Mouse (Mus musculus) gastrocnemius, postnatal 36 days (tissue): Measurements from ENCODE around the gene G6pc3. TPM values are rescaled to one million over a fixed set of nuclear protein-coding genes. Genes with fewer than 3 reads are reported as not detected.

ENCODE experiments used
- DNase-seq, 2 experiments: peaks; one replicate each; pipeline ENCODE4 v3.0.0; 2022
- intact Hi-C: fragments of 180-260 bp; cut with DNase I; formaldehyde crosslinking; loops from one replicate; pipeline ENCODE4 v1.15.1; 2025
- total RNA-seq, 2 experiments: library from RNA; stranded (reverse); gene quantifications; 2 replicates each; pipeline ENCODE4 v1.2.3; 2021

Gene G6pc3
- total RNA-seq, 2 experiments from 2014 or later: 45.6 TPM

DNA sequence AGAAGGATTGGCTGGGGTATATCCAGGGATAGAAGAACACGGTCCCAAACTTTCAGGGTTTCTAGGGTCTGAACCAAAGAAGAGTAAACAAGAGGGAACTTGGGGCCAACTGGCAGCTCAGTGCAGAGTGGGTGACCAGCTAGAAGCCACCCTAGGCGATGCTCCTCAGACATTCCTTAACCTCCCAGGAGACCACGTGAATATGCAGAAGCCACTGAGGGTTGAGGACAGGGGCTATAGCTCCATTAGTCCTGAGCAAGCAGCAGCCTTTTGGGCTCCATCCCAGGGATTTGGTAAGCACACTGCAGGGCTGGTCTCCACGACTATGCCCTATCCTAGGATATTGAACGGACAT lies 27.4 kb downstream of the G6pc3 start:
- intact Hi-C loops: no loop called here
- DNase-seq: no peak

DNA sequence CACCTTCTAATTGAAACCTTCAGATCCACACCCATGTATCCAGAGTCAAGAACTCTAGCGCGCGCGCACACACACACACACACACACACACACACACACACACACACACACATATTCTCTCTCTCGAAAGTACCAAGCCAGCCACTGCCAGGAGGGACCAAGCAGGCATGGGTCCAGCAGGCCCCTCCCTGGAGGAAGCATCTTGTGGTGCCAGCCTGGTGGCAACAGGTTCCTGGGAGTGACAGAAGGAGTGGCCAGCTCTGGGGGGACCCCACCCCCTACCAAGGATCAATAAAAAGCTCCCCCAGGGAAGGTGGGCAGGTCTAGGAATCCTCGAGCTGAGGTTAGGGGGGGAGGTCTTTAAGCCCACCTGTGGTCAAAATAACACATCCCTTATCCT lies 28.0 kb downstream of the G6pc3 start:
- intact Hi-C loops: no loop called here
- no peak for DNase-seq

DNA sequence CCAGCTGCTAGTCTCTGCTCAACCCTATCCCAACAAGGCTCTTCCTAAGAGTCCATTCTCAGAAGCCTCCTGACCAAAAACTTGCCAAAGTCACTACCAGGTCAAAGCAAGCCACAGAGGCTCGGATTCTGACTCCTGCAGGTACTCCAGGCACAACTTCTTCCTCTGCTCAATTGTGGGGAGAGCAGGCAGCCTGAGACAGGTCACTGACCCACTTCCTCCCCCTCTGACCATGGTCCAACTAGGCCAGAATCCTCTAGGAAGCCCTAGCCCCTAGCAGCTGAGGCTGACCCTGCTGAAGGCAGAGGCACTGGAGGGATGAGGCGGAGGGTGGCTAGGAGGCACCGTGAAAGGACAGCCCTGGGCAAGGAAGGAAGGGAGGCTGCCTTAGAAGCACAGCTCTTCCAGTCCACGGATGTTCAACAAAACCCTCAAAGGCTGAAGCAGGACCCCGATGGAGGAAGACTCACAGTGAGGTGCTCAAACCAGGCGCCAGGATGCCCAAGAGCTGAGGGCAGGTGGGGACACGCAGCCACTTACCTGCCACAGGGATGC lies 28.5 kb downstream of the G6pc3 start:
- DNase-seq: no peak
- intact Hi-C loops: no loop called here

DNA sequence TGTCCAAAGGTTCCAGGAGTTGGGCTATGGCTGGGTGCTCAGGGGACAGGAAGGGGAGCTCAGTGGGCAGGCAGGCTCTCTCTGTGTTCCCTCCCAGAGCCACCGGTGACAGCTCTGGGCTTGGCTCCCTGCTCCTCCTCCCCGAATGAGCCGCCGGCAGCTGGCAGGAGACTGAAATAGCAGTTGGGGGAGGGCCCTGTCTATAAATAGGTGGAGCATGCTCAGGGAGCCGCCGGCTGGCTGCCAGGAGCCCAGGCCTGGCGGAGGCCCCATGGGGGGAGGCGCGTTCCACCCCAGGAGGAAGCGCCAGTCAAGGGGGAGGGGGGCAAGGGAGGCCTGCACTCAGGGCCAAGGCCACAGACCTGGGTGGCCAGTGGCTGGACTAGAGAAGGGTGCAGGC lies 29.4 kb downstream of the G6pc3 start:
- intact Hi-C loops: no loop called here

DNA sequence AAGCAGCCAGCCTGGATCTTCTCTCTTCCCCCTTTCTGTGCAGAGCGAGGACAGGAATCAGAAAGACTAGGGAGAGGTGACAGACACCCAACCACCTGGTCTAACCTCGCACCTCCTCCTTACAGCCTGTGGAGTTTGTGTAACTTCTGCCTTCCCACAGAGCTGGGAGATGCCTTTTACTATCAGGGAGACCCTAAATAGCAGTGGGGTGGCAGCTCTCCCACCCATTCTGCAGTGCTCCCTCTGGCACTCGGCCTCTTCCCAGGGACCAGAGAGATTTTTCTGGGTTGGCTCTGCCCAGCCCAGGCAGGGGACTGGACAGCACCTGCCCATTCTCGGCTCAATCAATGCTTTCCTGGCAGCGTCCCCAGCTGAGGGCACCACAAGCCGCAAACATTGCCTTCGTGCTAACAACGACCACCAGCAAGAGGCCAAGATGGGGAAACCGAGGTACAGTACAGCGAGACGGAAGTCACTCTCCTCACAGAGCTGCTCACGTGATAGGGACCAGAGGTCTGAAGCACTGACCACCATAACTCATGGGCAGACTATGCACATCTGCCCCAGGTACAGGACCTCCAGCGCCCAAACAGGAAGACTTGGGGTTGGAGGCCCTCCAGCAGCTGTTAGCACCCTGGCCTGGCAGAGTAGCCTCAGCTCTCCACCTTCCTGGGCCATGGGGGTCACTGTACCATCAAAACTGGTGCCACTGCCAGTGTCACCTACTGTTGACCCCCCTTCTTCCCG lies 30.0 kb downstream of the G6pc3 start:
- DNase-seq: peak in 1 of 2 experiments; percentile 18
- intact Hi-C loops: no loop called here

More for the DNA sequence above, 29.4 kb downstream of the G6pc3 start:
- peak; percentile 94 to 95 for DNase-seq

DNA sequence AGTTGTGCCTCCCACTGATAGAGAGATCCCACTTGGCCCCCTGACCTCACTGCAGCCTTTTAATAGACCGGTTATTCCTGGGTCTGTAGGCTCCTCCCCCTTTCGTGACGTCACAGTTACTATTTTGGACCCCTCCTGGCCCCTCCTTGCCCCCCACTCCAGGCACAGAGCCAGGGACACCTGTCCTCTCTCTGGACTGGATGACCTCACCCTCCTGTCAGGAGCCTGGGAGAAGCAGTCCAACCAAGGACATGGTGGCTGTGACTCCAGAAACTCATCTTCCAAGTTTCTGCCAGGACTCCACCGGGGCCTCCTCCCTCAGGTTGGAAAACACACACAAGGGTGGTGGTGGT lies 30.6 kb downstream of the G6pc3 start:
- intact Hi-C loops: no loop called here

DNA sequence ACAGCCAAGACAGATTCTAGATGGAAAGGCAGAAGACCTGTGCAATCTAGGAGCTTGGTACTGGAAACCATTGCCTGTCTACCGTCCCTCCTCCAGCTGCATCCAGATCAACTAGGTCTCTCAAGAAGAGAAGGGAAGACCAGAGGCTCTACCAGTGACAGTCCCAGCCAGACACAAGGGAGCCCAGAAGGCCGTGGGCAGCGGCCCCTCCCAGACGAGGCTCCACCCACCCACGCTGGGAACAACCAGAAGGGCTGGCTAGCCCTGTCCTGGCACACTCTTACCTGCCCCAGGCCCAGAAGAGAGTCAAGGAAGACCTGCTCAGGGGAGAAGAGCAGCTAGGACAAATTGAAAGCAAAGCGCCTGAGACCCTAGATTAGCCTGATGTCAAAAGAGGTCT lies 31.0 kb downstream of the G6pc3 start:
- intact Hi-C loops: no loop called here
- DNase-seq: peak in 1 of 2 experiments; percentile 20

More for the DNA sequence above, 30.6 kb downstream of the G6pc3 start:
- DNase-seq: peak; percentile 69 to 88

DNA sequence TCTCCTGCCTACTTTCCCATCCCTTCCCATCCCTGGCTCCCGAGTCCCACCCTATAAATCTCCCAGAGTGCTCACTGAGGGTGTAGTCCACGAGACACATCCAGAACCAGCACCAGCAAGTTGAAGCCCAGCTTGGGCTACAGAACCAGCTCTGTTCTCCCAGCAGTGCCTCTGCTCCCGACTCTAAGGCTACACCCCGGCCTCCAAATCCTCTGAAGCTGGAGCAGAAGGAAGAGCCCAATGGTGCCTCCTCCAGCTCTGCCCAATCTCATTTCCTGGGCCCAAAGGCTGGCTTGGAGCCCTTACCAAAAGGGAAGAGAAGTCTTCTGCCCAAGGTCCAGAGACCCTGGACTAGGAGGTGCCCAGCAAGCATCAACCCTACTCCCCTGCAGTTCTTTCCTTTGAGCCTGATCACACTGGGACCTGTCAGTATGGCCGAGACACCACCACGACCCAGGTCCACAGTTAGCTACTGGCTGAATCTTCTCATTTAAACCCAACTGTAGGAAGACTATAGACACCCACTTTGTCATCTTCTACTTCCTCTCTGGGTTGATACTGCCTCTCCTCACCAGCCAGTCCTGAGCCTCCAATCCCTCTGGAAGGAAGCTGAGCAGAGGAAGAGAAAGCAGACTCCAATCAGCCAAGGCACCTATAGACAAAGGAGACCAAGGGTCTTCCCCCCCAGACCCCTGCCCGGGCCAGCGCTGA lies 32.0 kb downstream of the G6pc3 start:
- no peak for DNase-seq
- intact Hi-C loops: no loop called here

DNA sequence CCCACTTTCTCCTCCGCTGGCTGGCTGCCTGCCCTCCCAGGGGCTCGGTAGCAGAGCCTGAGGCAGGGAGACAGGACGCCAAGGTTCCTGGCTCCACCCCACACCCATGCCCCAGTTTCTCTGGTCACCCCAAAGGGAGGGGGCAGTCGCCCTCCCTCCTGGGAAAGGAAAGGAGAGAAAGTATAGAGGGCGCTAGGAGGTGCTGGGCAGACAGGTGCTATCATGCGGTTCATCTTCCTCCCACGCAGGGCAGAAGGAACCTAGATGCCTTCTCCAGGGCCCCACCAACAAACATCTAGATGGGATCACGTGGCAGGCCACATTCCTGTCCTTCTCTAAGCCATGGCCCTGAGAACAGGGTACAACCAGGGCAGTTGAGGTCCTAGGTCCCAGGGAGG lies 32.5 kb downstream of the G6pc3 start:
- intact Hi-C loops: no loop called here
- DNase-seq: peak in 1 of 2 experiments; percentile 21

DNA sequence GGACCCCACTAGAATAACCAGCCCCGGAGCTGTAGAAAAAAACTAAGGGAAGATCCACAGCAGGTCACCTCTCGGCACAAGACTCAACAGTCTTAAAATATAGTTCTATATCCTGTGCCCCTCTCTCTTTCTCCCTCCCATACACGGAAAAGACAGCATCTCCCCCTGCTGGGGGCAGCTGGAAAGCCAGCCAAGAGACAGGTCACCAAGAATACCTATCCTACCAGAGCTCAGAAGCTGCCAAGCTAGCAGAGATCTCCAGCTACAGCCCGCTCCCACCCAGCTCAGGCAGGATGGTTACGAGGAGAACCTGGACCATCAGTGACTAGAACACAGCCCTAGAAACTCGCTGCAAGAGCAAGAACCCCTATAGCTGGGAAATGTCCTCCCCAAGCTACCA lies 33.7 kb downstream of the G6pc3 start:
- intact Hi-C loops: no loop called here
- peak in 1 of 2 experiments; percentile 15 for DNase-seq

DNA sequence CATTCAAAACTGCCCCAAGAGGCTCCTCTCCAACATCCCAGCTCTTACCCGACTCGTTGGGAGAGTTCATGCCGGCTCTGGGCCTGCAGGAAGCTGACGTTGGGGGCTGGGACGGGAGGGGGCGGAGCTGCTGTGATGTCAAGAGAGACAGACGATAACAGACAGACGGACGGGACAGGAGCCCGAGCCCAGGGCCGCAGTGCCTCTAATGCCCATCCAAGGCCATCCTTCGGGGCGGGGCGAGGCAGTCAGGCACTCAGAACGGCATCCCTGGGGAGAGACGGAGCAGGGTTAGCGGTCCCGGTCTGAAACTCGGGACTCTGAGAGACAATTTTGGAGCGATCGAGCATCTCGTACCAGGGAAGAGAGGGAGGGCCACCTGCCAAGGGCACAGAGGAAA lies 35.3 kb downstream of the G6pc3 start:
- intact Hi-C loops: no loop called here
- no peak for DNase-seq

DNA sequence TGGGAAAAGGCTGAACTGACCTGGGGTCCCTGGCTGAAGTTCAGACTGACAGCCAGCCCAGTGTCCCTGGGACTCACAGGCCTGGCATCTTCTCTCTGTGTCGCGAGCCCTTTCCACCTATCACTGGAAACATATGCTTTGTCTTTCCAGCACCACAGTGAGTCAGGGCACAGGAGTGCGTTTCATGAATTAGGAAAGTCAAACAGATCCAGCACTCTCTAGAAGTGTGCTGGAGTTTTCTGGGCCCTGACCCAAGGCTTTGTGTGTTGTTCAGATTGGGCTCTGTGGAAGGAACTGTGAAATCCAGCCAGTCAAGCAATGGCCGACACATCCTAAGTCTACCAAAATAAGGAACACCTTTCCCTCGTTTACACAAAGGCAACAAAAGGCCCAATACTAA lies 35.8 kb downstream of the G6pc3 start:
- no peak for DNase-seq
- intact Hi-C loops: no loop called here

DNA sequence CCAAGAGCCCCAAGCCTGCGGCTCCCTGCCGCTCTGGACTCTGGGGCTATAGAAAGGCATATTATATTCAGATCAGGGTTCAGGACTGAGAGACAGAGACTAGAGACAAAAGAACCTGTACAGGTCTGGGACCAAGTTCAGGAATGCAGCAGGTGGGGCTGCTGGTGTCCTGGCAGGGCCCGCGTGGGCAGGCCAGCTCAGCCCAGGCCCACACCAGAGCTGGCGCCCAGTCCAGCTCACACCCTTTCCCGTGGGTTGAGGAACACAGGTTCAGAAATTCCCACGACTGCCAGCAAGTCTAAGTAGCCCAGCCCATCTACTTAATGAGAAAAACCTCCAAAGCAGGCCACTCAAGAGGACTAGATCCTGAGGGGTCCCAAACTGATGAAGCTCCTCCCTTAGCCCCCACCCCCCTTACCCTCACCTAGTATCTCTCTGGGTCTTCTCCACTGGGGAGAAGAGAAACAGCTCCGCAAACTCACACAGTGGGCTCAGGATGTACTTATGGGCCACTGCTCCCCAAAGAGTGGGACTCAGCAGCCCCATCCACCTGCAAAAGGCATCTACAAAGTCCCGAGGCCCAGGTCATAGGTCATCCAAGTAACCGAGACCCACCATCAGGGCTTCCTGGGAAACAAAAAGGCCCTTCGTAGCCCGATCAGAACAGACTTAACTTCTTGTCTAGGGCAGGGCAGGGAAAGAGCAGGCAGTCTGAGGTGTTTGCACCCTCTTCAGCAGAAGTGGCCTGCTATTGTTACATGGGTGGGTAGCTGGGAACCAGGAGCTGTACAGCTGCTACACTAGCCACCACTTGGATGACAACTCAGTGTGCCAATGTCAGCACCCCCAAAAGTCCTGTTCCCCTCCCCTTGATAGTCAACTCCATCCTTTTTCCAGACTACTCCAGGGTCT lies 36.9 kb downstream of the G6pc3 start:
- DNase-seq: no peak
- intact Hi-C loops: no loop called here

DNA sequence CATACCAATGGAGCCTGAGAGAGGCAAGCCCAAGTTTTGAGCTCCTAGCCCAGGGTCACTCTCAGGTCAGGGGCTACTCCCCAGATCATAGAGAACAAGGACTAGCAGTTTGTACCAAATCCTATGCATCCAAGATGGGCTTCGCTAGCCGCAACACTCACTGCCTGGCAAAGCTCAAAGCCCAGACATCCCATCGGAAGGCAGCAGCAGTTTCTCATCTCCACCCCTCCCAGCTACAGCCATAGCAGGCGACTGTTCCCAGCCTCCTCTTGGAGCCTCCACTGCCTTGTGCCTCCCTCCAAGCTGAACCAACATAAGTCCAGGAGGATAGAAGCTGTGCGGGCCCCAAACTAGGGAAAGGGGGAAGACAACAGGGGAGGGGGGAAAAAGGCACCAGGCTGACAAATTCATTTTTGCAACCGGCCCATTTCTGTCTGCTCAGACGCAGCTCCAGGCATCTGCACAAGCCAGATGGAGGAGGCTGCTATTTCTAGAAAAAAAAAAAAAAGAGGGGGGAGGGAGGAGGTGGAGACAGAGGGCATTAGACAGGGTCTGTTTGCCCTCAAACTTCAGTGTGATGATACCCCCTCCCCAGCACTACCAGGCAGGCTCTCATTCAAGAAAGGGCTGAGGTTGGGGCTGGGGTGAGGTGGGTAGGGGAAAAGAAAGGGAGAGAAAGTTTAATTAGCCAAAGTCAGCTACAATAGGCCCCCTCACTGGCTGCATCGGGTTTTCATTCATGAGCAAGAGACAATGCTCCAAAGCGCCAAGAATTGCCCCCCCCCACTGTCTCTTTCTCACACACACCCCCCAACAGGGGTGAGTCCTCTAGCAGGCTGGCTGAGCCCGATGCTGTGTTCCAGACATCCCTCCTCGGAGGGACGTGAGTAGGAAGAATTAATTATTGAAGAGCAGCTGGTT lies 38.1 kb downstream of the G6pc3 start:
- no peak for DNase-seq
- intact Hi-C loops: no loop called here

DNA sequence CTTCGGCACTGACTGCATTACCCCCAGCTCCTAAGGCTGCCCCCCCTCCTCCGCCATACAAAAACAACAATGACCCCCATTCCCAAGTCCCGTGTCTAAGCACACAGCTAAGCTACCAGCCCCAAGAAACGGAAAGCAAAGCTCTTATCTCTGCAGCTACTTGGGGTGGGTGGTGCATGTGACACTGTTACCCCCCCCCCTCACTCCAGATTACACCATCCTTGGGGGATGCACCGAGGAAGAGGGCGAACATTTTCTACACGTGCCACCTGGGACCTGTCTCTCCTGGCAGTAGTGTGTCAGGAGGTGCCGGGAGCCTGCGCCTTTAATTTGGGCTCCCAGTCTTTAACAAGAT lies 38.7 kb downstream of the G6pc3 start:
- no peak for DNase-seq
- intact Hi-C loops: no loop called here

DNA sequence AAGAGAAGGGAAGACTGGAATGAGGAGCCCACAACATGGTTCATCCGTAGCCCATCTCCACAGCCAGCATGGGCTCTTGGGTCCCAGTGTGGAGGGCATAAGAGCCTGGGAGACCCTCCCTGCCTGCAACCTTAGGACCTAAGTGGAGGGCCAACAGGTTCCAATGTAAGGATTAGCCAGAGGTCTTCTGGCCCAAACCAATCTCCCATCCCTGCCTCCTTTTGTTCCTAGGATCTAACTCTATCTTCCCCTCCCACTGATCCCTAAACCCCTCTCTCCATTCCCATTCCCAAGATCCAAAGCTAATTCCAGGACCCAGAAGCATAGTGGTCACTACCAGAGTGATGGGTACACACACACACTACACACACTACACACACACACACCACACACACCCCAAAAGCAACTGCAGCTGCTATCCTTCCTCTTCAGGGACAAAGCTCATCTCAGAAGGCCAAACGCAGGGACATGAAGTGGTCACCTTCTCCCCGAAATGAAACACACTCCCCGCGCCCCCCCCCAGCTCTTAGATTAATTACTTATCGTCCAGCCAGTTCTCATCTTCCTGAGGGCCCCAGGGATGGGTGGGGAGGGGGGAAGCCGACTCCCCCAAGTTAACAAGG lies 39.3 kb downstream of the G6pc3 start:
- intact Hi-C loops: no loop called here
- DNase-seq: no peak

DNA sequence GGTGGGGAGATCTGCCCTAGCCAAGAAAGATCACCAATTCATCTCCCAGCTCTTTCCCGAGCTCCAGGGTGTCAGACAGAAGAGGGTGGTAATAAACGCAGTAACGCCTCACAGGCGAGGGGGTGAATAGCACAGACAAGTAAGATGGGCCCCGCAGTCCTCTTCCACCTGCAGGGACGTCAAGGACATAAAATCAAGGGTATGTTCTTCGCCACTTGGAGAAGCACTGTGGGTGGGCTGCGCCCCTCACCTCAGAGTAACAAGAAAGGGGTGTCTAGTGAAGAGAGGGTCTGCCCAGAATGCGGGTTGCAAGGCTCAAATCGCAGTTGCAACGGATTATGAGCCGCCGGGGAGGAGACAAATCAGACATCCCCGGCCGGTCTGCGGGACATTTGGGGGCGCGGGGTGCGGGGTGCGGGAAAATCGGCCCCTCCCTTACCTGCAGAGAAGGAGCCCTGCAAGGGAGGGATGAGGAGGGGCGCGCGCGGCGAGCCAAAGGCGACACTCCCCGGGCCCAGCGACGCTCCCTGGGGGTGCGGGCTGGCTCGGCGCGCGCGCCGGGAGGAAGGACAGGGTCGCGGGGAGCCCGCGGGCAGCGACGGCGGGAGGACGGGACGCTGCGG lies 40.0 kb downstream of the G6pc3 start:
- intact Hi-C loops: no loop called here
- DNase-seq: no peak

DNA sequence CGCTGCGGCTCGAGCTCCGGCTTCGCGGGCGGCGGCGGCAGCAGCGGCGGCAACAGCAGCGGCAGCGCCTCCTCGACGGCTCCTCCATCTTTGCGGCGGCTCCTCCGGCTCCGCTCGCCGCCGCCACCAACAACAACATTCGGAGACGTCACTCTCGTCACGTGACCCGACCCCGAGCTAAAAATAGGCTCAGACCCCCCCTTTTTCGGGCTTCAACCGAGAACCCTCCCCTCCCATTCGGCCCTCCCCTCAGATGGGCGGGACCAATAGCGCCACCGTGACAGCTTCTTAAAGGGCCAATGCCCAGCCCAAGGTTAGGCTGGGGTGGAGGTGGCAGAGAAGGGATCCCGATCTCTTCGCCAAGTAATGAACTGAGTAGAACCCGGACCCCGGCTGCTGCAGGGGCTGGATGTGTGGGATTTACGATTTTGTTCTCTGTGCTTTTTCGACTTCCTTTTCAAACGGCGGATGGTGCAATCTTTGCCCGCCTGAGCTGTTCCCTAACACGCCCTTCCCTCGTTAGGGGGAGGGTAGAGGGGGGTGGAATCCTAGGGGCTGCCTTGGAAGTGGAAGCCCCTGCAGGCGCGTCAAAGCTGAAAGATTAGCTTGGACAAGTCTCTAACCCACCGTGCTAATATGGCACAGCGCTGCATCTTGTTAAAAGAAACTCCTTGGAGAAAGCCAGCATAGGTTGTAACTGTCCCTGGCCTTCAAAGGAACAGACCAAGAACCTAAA lies 40.8 kb downstream of the G6pc3 start, which contains the start of gene Hdac5:
TSS of gene Hdac5 (minus strand) at position 161 of the 736 bp plus-strand sequence.
- intact Hi-C loops: loop anchor here (2.0 kb wide), 1 partner anchor 19 kb away; the partner anchor contains the start of gene BC030867
- peak; percentile 95 to 98 for DNase-seq
